Mouse (Mus musculus): ENCODE results near the gene Hoxd4. TPM values are rescaled to one million over a fixed set of nuclear protein-coding genes. Genes with fewer than 3 reads are reported as not detected.
A peak's percentile ranks its signal among the peaks of the same experiment; 100 is the strongest.

The Hoxd4 gene
- polyA plus RNA-seq, 1 experiment, result 2.6 TPM

DNA sequence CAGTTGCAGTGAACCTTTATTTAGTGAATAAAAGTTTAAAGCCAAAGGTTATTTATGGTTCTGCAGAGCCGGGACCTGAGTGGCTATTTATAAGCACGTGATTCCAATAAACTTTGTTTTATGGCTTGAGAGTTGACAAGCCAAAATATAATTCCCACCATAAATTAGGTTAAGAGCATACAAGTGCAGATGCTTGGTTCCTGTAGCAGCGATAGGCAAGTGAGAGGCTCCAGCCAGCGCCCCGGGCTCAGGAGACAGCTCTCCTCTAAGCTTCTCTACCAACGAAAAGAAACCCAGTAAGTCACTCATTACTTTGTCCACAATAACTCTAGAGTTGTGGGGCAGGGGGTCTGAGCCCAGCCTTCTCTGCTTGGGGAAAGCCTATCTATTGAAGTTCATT is 10.2 kb downstream of the Hoxd4 start:
- H3K27ac ChIP-seq (replicated peaks; ENCODE audit: low read depth, low read length), result no peak overlapping the region
- H3K4me1 ChIP-seq (ENCODE audit: control insufficient read depth, insufficient read depth, insufficient read length, low read length), result peaks cover 5% of the 10 kb centered on the region
- no peak overlapping the region for H3K4me3 ChIP-seq (ENCODE audit: insufficient read depth, low read depth, low read length)

DNA sequence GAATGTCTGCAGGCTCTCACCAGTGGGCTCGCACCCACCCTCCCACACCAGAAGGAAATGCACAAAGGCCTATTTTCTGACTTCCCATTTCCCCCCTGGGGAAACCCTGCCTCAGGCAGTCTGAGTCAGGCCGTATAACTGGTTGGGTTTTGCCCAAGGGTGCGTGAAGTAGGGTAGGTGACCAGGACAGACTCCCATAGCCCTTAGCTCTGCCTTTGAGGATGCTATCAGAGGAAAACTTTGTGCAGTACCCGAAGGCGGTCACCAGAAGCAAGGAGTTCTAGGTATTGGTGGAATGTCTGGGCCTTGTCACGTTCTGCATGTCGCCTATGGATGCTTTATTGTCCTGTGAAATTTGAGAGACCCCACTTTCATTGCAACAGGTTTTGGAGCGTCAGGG is 11.2 kb downstream of the Hoxd4 start:
- Histone ChIP-seq H3K4me1 (ENCODE audit: control insufficient read depth, insufficient read depth, insufficient read length, low read length) (peaks cover 5% of the 10 kb centered on the region), H3K27ac (replicated peaks; ENCODE audit: low read depth, low read length) (no peak overlapping the region), H3K4me3 (ENCODE audit: insufficient read depth, low read depth, low read length) (no peak overlapping the region)

DNA sequence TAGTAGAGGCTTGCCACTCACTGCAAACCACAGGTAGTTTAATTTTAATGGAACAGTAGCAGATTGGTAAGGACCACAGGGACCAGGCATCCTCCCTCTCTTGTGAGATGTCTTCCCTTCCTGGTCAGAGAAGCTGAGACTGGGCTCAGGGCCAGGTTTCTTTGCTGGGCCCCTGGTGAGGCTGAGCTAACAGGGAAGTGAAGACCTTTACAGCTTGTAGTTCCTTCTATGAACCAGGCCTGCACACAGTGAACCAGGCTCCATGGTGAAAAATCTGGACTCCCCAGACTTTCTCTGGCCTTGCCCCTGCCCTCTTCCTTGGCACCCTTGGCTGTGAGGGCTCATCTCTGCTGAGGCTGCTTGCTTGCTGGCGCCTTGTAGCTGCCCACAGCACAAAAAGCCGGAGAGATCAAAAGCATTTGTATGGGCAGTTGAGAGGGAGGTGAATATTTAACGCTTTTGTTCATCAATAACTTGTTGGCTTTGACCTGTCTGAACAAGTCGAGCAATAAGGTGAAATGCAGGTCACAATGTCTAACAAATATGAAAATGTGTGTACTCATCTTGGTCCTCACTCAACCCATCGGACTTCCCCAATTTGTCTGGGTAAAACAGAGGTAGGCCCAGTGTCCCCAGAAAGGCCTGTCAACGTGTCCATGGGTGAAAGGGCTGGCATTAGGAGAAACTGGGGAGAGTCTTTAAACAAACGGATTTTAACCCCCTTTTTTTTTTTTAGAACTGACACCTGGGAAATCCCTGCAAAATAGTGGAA is 12.7 kb downstream of the Hoxd4 start:
- Histone ChIP-seq H3K4me1 (ENCODE audit: control insufficient read depth, insufficient read depth, insufficient read length, low read length) (peaks cover 5% of the 10 kb centered on the region), H3K4me3 (ENCODE audit: insufficient read depth, low read depth, low read length) (no peak overlapping the region), H3K27ac (replicated peaks; ENCODE audit: low read depth, low read length) (no peak overlapping the region)

DNA sequence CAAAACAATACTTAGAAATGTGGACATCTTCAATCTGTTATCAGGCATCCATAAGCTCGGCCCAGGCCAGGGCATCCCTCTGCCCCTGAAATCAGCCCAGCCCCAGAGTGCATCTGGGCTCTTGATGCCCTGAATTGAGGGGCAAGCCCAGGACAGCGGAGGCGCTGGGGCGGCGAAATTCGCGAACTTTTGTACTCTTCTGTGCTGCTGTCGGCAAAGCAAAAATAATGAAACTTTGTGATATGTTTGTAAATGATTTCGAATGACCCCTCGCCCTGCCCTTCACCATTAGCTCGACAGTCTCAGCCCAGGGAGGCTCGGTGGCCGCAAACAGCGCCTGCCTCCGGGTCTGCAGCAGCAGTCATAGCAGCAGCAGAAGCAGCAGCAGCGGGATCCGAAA is 13.4 kb downstream of the Hoxd4 start:
- no peak overlapping the region for H3K4me3 ChIP-seq (ENCODE audit: insufficient read depth, low read depth, low read length)
- H3K4me1 ChIP-seq (ENCODE audit: control insufficient read depth, insufficient read depth, insufficient read length, low read length), result peaks cover 5% of the 10 kb centered on the region
- no peak overlapping the region for H3K27ac ChIP-seq (replicated peaks; ENCODE audit: low read depth, low read length)

DNA sequence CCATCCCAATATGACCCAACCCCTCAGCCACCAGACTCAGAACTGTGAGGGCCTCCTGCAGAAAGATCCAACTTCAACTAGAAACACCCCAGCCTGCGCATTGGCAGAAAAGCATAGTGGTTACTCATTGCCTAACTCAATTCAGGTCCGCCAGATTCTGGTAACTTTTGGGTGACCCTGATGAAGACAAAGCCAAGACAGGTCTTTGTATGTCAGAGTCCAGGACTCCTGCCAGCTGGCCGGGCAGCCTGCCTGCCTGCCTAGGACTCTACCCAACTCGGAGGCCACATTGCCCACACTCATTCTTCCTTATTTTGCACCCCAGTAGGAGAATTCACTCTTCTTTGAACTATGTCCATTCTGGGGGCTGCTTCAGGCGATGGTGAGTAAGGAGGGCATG is 14.8 kb downstream of the Hoxd4 start, which contains the start of gene Gm28230:
Gm28230 (plus strand) TSS at position 178 of the 400 bp plus-strand sequence.
- Histone ChIP-seq H3K27ac (replicated peaks; ENCODE audit: low read depth, low read length) (no peak within 1 kb of the TSS), H3K4me3 (ENCODE audit: insufficient read depth, low read depth, low read length) (peak within 1 kb of the TSS; percentile 35)

DNA sequence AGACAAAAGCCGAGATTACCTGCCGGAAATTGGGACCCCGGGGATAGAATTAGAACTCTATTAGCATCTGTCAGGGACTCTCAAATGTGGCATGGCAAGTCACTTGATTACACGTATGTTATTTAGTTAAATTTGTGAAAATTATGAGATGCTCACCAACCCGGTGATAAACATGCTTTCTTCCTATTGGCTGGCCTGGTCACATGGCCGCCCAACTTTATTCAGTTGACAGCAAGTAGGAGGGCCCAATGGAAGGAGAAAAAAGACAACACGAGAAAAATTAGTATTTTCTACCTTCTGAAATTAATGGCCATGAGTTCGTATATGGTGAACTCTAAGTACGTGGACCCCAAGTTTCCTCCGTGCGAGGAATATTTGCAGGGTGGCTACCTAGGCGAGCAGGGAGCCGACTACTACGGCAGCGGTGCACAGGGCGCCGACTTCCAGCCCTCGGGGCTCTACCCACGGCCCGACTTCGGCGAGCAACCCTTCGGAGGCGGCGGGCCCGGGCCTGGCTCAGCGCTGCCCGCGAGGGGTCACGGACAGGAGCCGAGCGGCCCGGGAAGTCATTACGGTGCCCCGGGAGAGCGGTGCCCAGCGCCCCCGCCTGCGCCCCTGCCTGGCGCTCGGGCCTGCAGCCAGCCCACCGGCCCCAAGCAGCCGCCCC is 15.4 kb downstream of the Hoxd4 start:
- Histone ChIP-seq H3K27ac (replicated peaks; ENCODE audit: low read depth, low read length) (no peak overlapping the region), H3K4me1 (ENCODE audit: control insufficient read depth, insufficient read depth, insufficient read length, low read length) (peaks cover 3% of the 10 kb centered on the region), H3K4me3 (ENCODE audit: insufficient read depth, low read depth, low read length) (peak overlapping the region; percentile 35)

More for the DNA sequence above, 14.8 kb downstream of the Hoxd4 start, which contains the start of gene Gm28230:
- peaks cover 5% of the 10 kb centered on the region for H3K4me1 ChIP-seq (ENCODE audit: control insufficient read depth, insufficient read depth, insufficient read length, low read length)

DNA sequence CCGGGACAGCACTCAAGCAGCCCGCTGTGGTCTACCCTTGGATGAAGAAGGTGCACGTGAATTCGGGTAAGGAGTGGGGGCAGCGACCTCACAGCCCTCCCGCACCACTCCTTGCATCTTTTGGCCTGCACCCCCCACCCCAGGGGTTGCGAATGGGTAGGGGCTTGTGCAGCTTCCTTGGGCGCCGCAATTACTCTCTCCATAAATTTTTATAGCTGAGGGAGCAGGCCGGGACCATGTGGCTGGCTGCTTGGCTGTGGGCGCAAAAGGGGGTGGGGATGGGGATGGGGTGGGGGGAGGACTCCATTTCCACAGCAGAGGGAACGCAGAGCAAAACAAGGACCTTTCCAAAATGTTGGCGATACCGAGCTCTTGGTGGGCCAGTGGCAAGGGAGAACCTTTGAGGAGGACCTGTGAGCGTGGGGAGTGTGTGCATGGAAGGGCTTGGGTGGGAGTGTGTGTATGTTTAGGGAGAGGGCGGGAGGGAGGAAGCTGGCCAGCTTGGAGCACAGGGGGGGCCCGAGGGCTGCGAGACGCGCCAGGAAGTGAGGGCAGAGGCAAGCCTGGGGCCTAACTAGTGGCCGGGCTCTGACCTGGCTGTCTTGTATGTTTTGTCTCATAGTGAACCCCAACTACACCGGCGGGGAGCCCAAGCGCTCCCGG is 16.0 kb downstream of the Hoxd4 start:
- H3K4me3 ChIP-seq (ENCODE audit: insufficient read depth, low read depth, low read length), result no peak overlapping the region

DNA sequence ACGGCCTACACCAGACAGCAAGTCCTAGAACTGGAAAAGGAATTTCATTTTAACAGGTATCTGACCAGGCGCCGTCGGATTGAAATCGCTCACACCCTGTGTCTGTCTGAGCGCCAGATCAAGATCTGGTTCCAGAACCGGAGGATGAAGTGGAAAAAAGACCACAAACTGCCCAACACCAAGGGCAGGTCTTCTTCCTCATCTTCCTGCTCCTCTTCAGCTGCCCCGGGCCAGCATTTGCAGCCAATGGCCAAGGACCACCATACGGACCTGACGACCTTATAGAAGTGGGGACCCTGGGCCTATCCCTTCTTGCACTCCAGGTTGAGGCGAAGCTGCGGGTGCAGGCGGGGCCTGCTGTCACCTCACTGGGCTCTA is 16.6 kb downstream of the Hoxd4 start:
- Histone ChIP-seq H3K4me3 (ENCODE audit: insufficient read depth, low read depth, low read length) (no peak overlapping the region), H3K27ac (replicated peaks; ENCODE audit: low read depth, low read length) (no peak overlapping the region), H3K4me1 (ENCODE audit: control insufficient read depth, insufficient read depth, insufficient read length, low read length) (peaks cover 3% of the 10 kb centered on the region)

More for the DNA sequence above, 16.0 kb downstream of the Hoxd4 start:
- no peak overlapping the region for H3K27ac ChIP-seq (replicated peaks; ENCODE audit: low read depth, low read length)
- H3K4me1 ChIP-seq (ENCODE audit: control insufficient read depth, insufficient read depth, insufficient read length, low read length), result peaks cover 3% of the 10 kb centered on the region

DNA sequence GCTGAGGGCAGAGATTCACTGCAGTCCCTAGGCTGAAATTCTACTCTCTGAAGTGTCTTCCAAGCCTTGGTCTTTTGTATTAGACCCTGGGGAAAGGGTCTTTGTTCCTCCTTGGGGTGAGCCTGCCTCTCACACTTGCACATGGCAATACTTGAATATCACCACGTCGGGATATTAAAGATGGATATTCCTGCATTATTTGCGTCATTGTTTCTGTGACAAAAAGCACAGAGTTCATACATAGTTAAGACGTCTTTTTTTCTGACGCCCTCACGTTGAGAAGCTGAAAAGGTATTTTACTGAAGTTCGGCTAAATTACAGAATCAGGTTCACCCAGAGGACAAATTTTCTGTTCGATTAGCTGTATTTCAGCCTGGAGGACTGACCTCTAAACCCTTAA is 18.6 kb downstream of the Hoxd4 start:
- H3K4me1 ChIP-seq (ENCODE audit: control insufficient read depth, insufficient read depth, insufficient read length, low read length), result no peaks in the 10 kb centered on the region; the same call in 1 of the 2 replicates
- H3K27ac ChIP-seq (replicated peaks; ENCODE audit: low read depth, low read length), result no peak overlapping the region
- no peak overlapping the region for H3K4me3 ChIP-seq (ENCODE audit: insufficient read depth, low read depth, low read length)

DNA sequence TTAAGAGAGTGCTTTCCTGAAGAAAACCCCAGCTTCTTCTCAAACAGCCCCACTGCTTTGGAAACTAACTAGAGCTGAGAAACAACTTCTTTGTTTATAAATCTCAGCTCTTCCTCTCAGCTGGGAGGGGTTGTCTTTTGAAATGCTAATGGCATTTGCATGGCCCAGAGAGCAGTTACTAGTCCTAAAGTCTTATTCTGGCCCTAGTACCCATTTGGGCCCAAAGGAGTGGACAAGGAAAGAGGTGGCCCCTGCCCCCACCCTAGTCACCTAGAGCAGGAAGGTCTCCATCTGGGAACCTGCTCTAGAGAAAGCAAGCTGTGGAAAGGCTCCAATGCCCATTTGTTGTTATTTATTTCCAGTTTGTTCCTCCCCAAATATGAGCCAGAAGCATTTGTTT is 19.3 kb downstream of the Hoxd4 start:
- Histone ChIP-seq H3K4me1 (ENCODE audit: control insufficient read depth, insufficient read depth, insufficient read length, low read length) (no peaks in the 10 kb centered on the region; the same call in 1 of the 2 replicates), H3K4me3 (ENCODE audit: insufficient read depth, low read depth, low read length) (no peak overlapping the region), H3K27ac (replicated peaks; ENCODE audit: low read depth, low read length) (no peak overlapping the region)

DNA sequence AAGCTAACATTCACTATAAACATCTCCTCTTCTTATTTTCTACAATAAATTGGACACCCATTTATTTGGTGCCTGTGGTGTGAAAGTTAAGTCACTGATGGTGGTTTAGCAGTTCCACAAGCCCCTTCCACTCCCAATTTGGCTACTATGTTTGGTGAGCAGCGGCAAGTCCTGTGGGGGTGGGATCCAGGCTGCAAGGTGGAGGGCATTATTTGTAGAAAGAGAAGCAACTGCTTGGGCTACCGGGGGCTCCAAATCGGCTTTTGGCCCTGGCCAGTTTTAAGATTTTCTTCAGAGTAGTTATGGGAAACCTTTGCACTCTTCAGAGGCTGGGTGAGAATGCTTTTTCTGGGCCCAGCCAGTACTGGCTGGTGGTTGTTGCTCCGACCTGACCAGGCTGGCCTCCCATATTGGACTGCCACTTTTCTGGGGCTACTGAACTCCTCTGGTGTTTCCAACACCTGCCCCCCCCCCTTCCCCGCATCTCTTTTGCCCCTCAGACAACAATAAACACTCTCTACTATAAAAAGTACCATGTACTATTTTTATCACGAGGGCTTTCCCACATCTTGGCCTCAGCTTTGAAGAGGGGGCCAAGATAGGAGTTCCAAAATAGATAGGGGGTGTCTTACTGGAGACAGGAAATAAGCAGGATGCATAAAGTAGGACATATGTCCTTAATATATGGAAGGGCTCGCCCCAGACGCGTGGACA is 20.2 kb downstream of the Hoxd4 start:
- Histone ChIP-seq H3K27ac (replicated peaks; ENCODE audit: low read depth, low read length) (no peak overlapping the region), H3K4me1 (ENCODE audit: control insufficient read depth, insufficient read depth, insufficient read length, low read length) (no peaks in the 10 kb centered on the region), H3K4me3 (ENCODE audit: insufficient read depth, low read depth, low read length) (no peak overlapping the region)

DNA sequence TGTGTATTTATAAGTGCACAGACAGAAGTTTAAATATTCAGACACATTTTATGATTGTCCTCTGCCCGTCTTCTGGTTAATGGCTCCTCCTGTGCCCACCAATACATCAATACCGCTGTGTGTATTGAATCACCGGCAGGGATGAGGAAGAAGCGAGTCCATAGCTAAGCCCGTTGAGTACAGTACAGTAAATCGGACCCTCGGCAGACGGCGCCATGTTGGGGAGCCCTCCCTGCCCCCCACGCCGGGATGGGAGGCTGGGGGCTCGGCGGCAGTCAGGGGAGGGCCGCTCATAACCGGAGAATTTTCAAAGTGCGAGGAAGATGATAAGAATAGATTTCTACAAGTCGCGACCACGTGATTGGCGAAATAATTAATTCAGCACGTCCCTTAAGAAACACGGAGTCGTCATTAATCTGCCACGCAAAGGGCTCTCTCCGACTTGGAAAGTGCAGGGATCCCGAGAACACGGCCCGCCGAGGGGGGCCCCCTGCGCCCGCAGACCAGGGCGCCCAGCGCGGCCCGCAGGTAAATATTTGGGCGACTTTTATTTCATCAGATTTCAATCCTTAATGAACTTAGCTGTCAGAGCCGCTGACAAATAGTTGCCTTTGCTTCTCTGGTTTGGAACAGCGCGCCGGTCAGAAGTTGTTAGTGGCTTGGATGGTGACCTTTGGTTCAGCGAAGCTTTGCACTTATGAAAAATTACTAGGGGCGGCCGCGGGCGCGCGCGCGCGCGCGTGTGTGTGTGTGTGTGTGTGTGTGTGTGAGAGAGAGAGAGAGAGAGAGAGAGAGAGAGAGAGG is 21.0 kb downstream of the Hoxd4 start:
- Histone ChIP-seq H3K4me1 (ENCODE audit: control insufficient read depth, insufficient read depth, insufficient read length, low read length) (no peaks in the 10 kb centered on the region), H3K4me3 (ENCODE audit: insufficient read depth, low read depth, low read length) (no peak overlapping the region), H3K27ac (replicated peaks; ENCODE audit: low read depth, low read length) (no peak overlapping the region)

DNA sequence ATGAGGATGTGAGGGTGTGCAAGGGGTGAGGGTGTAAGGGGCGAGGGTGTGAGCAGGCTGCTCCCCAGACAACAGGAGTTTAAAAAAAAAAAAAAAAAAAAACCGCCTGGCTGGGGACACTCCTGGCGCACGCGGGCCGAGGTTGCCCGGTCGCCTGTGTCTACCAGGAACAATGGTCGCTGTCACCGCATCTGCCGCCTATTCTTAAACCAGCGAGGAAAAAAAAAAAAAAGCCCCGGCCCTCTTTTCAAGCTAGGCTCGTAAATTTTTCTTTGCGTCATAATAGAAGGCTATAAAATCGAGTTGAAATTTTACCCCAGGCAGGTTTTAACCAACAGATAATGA is 21.6 kb downstream of the Hoxd4 start:
- Histone ChIP-seq H3K27ac (replicated peaks; ENCODE audit: low read depth, low read length) (no peak overlapping the region), H3K4me3 (ENCODE audit: insufficient read depth, low read depth, low read length) (no peak overlapping the region), H3K4me1 (ENCODE audit: control insufficient read depth, insufficient read depth, insufficient read length, low read length) (no peaks in the 10 kb centered on the region)

DNA sequence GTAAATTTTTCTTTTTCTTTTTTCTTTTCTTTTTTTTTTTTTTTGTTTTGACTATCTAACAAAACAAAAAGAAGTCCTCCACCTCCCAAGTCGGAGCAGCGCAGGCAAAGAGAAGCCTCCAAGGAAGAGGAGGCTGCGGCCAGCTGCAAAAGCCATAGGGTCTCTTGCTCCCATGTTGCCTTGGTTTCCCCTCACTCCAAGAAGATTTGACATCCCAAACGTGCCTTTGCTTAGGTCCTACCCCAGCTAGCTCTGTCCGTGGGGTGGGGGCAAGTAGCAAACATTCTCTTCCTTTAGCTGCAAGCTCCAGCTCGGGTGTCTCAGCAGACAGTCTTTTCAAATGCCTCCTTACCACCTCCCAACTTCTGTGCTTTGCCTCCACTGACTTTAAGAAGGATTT is 22.0 kb downstream of the Hoxd4 start:
- H3K4me1 ChIP-seq (ENCODE audit: control insufficient read depth, insufficient read depth, insufficient read length, low read length), result no peaks in the 10 kb centered on the region
- no peak overlapping the region for H3K4me3 ChIP-seq (ENCODE audit: insufficient read depth, low read depth, low read length)
- no peak overlapping the region for H3K27ac ChIP-seq (replicated peaks; ENCODE audit: low read depth, low read length)

Data from brown adipose tissue, adult 24 weeks (tissue).